Mouse (Mus musculus) kidney, adult 10 weeks (tissue): ENCODE data around the gene Olfr782. TPM values are rescaled to one million over a fixed set of nuclear protein-coding genes. Genes with fewer than 3 reads are reported as not detected.

Experiments used
- polyA plus RNA-seq: library from polyadenylated mRNA; stranded (reverse); fragments of 350-450 nt; fragmentation: Illumina TruSeq; extraction: RNeasy Lipid Tissue Mini Kit (QIAGEN cat#74804); gene quantifications from one replicate; pipeline ENCODE4 v1.2.3, GENCODE M21; 2014; ENCODE audit warnings: low read depth, low replicate concordance

Gene Olfr782
- polyA plus RNA-seq, result not detected

DNA sequence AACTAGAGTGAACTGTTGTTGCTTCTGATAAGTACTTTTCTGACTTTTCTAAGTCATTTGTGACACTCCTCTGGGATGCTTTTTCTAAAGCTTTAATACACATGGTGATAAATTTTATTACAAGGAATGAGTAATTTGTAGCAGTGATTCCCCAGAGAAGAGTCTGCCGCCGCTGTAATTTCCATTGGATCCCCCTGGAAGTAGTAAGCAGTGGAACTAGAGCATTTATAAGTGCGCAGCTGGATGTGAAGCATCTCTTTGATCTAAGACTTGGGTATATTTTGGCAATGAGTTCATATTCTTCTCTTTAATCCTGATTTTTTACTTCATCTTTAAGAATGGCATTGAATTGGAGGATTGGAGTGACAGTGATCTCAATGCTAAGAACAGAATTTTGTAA is at the start of gene Olfr782:
Gene Olfr782 (plus strand): TSS at position 301 of the 400 bp plus-strand sequence.

DNA sequence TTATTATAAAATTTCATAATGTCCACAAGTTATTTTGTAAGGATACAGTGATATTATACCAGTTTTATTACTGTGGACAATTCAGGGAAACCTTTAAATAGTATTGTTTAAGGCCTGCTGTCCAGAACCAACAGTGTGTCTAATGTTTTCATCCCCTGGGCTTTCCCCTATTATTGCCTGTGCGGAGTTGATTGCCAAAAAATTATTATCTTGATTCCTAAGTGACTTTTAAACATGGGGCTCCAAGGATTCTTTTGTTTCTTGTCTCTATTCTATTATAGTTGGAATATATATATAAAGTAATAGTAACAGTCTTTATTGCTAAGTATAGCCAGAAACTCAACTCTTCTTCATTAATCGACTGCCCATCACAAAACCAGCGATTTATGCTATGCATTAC is 30.8 kb upstream of the Olfr782 start, which contains the start of gene Olfr780:
Gene Olfr780 (plus strand): TSS at position 301 of the 400 bp plus-strand sequence.

DNA sequence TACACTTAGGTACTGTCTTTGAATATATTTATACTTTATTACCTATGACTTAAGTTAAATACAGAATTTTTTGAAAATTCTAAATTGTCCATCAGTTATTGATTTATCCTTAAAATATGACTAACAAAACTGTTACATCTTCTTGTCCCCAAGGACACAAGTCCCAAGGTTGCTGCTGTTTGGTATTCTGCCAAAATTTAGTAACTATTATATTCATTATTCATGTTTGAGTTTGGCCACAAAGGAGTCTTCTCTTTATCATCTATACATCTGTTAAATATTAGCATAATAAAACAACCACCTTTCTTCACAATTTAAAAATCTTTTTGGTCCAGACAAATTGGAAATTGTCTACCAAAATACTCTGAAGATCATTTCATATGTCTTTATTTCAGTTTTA is 20.1 kb upstream of the Olfr782 start, which contains the start of gene Olfr781:
Gene Olfr781 (plus strand): TSS at position 301 of the 400 bp plus-strand sequence.

DNA sequence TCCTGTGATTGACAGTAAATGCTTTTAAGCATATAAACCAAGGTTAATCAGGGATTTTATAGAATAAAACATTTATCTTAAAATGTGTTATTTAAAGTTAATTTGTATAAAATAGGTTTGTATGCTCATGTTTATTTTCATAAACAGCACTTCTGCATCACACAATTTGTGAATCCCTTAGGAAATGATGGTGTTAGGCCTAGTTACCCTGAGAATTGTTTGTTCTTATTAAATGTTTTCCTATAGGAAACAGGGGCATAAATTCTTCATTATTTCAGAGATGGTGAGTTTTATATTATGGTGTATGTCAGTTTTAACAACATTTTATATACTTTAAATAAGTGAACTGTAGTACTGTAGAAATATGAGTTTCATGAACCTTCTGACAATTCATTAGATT is 35.1 kb downstream of the Olfr782 start, which contains the start of gene Olfr784:
Gene Olfr784 (plus strand): TSS at position 301 of the 400 bp plus-strand sequence.

Other genes starting within 250 kb of the Olfr782 start
- gene Olfr768, start 249.5 kb upstream of the Olfr782 start, polyA plus RNA-seq, result not detected
- not detected for gene Olfr769, start 231.0 kb upstream of the Olfr782 start, polyA plus RNA-seq
- gene Olfr770, start 209.9 kb upstream of the Olfr782 start, polyA plus RNA-seq, result not detected
- not detected for gene Olfr771, start 184.1 kb upstream of the Olfr782 start, polyA plus RNA-seq
- not detected for gene Olfr772, start 170.9 kb upstream of the Olfr782 start, polyA plus RNA-seq
- gene Olfr773, start 161.4 kb upstream of the Olfr782 start, polyA plus RNA-seq, result not detected
- gene Olfr774, start 112.6 kb upstream of the Olfr782 start, polyA plus RNA-seq, result not detected
- not detected for gene Olfr775, start 100.4 kb upstream of the Olfr782 start, polyA plus RNA-seq
- not detected for gene Olfr776, start 89.7 kb upstream of the Olfr782 start, polyA plus RNA-seq
- not detected for gene Olfr777, start 77.4 kb upstream of the Olfr782 start, polyA plus RNA-seq
- not detected for gene Olfr780, start 30.7 kb upstream of the Olfr782 start, polyA plus RNA-seq
- gene Olfr781, start 20.0 kb upstream of the Olfr782 start, polyA plus RNA-seq, result not detected
- not detected for gene Olfr784, start 35.2 kb downstream of the Olfr782 start, polyA plus RNA-seq
- gene Olfr785, start 56.6 kb downstream of the Olfr782 start, polyA plus RNA-seq, result not detected
- gene Olfr786, start 78.5 kb downstream of the Olfr782 start, polyA plus RNA-seq, result not detected
- gene Olfr787, start 113.0 kb downstream of the Olfr782 start, polyA plus RNA-seq, result not detected
- not detected for gene Olfr788, start 122.1 kb downstream of the Olfr782 start, polyA plus RNA-seq
- not detected for gene Olfr789, start 135.9 kb downstream of the Olfr782 start, polyA plus RNA-seq
- gene Olfr790, start 149.6 kb downstream of the Olfr782 start, polyA plus RNA-seq, result not detected
- gene Olfr791, start 172.9 kb downstream of the Olfr782 start, polyA plus RNA-seq, result not detected
- not detected for gene Olfr792, start 190.3 kb downstream of the Olfr782 start, polyA plus RNA-seq
- gene Olfr794, start 218.8 kb downstream of the Olfr782 start, polyA plus RNA-seq, result not detected